Mouse (Mus musculus): ENCODE results near the gene Dock7.

GRCm38 (mm10) chr4:99022221-99022620 is 98.5 kb downstream of the Dock7 start:
- no peak for TF ChIP-seq CTCF (IDR thresholded peaks at IDR 0.05; ENCODE audit: low read depth, low read length)
- TF ChIP-seq POLR2A (IDR thresholded peaks at IDR 0.05; ENCODE audit: borderline replicate concordance, low read depth, low read length), result no peak

All from bone marrow macrophage, adult 2 months (primary cell).